Mouse (Mus musculus) heart, postnatal 4 days (tissue): ENCODE data around the gene Cd22. TPM values are rescaled to one million over a fixed set of nuclear protein-coding genes. Genes with fewer than 3 reads are reported as not detected.
A peak's percentile ranks its signal among the peaks of the same experiment; 100 is the strongest.
"Not testable (repeated sequence)": the region's sequence is repeated elsewhere in the genome, so short reads cannot be mapped to it uniquely, and the experiment has no call there.

Experiments
- DNase-seq: peaks from one replicate; pipeline ENCODE4 v3.0.0; 2021
- total RNA-seq, 2 experiments: library from RNA; stranded (reverse); gene quantifications; 2 replicates each; pipeline ENCODE4 v1.2.3; 2021

The Cd22 gene
- total RNA-seq, 2 experiments from 2014 or later: 0.09 to 1.2 TPM

- no peak for DNase-seq
Measured at GRCm38 (mm10) chr7:30861464-30861863, 18.7 kb downstream of the Cd22 start, which contains the start of gene Ffar1. TSS of gene Ffar1 (minus strand) at chr7:30861564.

GRCm38 (mm10) chr7:30859635-30860402, 20.3 kb downstream of the Cd22 start:
- DNase-seq: peak; percentile 68

- DNase-seq: peak; percentile 81
Measured at GRCm38 (mm10) chr7:30859290-30859634, 20.9 kb downstream of the Cd22 start.

- no peak for DNase-seq
Measured at GRCm38 (mm10) chr7:30857746-30858145, 22.4 kb downstream of the Cd22 start.

GRCm38 (mm10) chr7:30856078-30856477, 24.1 kb downstream of the Cd22 start, which contains the start of gene Ffar3:
TSS of gene Ffar3 (minus strand) at chr7:30856178.
- no peak for DNase-seq

- DNase-seq: no peak
Measured at GRCm38 (mm10) chr7:30851421-30851820, 28.7 kb downstream of the Cd22 start.

DNA sequence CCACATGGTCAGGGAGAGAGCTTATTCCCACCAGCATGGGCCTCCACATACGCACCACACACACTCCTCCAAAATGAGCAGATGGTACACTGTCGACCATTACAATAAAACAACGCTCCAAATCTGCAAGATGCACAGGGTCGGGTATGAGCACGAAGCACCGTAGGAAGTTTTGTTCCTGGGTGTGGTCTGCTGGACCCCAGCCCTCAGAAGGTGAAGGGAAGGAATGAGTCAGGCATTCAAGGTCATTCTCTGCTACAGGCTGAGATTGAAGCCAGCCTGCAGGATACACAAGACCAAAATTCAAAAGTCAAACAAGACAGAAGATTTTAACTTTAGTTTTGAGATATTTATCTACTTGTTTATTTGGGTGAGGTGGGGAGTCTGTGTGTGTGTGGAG, 32.2 kb downstream of the Cd22 start:
- no peak for DNase-seq

GRCm38 (mm10) chr7:30847386-30847785, 32.8 kb downstream of the Cd22 start:
- DNase-seq: no peak

GRCm38 (mm10) chr7:30846505-30847053, 33.6 kb downstream of the Cd22 start:
- DNase-seq: no peak

DNA sequence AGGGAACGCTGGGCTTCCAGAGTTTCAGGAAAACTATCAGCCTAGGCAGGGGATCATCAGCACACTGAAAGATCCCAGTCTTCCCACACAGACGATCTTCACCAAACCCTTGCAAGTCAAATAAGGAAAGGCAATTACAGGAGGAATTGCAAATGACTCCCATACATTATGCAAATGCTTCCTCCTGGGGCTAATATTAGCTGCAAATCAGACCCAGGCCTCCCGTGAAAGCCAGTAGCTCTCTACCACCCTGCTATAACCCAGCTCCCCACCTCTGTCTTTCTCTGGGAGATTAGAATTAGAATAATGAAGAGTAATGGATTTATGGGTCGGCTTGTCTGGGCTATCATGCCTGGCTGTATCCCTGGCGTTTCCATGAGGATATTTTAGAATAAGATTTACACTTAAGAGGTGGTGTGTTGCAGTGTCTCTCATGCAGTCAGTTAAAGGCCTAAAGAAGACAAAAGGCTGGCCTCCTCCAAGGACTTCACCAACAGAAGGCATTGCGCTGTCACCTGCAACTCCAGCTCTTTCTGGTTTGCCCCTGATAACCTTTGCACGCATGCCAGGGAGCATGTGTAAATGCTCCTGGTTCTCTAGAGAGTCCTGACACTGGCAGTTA, 35.4 kb downstream of the Cd22 start:
- DNase-seq: no peak

DNA sequence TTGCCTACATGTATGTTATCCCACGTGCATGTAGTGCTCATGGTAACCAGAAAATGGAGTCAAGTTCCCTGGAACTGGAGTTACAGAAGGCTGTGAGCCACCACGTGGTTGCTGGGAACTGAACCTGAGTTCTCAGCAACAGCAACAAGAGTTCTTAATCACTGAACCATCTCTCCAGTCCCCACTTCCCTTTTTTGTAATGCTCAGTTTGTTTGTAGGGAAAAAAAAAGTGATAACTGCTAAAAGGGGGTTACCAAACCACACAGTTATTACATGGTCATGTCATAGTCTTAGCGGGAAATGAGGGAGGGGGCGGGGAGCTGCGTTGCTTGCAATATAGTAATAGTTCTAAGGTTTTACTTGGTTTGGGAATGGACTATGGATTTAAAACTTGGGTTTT, 38.0 kb downstream of the Cd22 start:
- no peak for DNase-seq

- no peak for DNase-seq
Measured at GRCm38 (mm10) chr7:30841379-30841778, 38.8 kb downstream of the Cd22 start.

DNA sequence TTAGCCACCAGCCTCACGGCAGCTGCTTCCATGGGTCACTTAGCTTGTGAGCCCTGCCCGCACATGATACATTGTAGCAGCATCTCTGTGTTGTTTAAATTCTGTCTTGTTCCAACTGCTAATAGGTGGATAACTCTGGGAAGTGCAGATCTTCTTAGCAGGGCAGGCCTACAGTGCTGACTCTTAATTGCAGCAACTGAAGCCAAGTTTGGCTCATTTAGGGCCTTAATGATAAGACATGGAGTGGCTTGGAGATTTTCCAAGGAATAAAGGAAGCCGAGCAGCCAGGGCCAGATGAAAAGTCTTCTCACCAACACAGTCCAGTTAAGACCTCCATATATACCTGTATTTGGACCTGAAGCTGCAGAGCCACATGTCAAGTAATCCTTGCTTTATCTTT, 39.8 kb downstream of the Cd22 start:
- no peak for DNase-seq

GRCm38 (mm10) chr7:30837277-30837676, 42.9 kb downstream of the Cd22 start:
- DNase-seq: no peak

GRCm38 (mm10) chr7:30832684-30833083, 47.5 kb downstream of the Cd22 start:
- DNase-seq: not testable (repeated sequence)

DNA sequence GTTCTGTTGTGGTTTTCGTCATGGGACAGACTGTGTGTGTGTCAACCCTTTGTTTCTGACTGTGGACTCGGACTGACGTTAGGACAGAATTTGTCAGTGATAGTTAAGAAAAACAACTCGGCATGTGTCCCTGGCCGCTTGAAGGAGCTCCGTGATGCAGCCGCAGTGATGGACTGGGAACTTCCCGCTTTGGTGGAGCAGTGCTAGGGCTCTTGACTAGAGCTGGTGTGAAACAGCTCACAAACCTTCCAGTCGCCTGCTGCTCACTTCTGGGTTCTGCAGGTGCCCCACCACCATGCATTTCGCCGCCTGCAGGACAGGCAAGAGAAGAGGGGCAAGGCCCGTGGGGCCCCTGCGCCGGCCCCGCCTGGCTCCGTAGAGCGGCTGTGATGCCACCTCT, 47.9 kb downstream of the Cd22 start:
- no peak for DNase-seq

GRCm38 (mm10) chr7:30829428-30829827, 50.7 kb downstream of the Cd22 start:
- DNase-seq: no peak

- not testable (repeated sequence) for DNase-seq
Measured at GRCm38 (mm10) chr7:30828871-30829270, 51.3 kb downstream of the Cd22 start.

GRCm38 (mm10) chr7:30826660-30827059, 53.5 kb downstream of the Cd22 start:
- no peak for DNase-seq

- no peak for DNase-seq
Measured at GRCm38 (mm10) chr7:30824306-30824705, 55.8 kb downstream of the Cd22 start.

GRCm38 (mm10) chr7:30823675-30824074, 56.5 kb downstream of the Cd22 start, which contains the start of gene Ffar2:
TSS of gene Ffar2 (minus strand) at chr7:30823775.
- DNase-seq: no peak

- DNase-seq: no peak
Measured at GRCm38 (mm10) chr7:30821532-30821931, 58.6 kb downstream of the Cd22 start.

- no peak for DNase-seq
Measured at GRCm38 (mm10) chr7:30820854-30821445, 59.2 kb downstream of the Cd22 start.
